Mouse (Mus musculus) CD8-positive naive resting alpha-beta T cell, adult 57 days (primary cell): ENCODE results near the gene Grin1. TPM values are rescaled to one million over a fixed set of nuclear protein-coding genes. Genes with fewer than 3 reads are reported as not detected.

Experiments used
- total RNA-seq: library from RNA; stranded (reverse); gene quantifications from one replicate; pipeline ENCODE4 v1.2.4, GENCODE M21; 2023

Grin1 gene
- total RNA-seq: not detected

DNA sequence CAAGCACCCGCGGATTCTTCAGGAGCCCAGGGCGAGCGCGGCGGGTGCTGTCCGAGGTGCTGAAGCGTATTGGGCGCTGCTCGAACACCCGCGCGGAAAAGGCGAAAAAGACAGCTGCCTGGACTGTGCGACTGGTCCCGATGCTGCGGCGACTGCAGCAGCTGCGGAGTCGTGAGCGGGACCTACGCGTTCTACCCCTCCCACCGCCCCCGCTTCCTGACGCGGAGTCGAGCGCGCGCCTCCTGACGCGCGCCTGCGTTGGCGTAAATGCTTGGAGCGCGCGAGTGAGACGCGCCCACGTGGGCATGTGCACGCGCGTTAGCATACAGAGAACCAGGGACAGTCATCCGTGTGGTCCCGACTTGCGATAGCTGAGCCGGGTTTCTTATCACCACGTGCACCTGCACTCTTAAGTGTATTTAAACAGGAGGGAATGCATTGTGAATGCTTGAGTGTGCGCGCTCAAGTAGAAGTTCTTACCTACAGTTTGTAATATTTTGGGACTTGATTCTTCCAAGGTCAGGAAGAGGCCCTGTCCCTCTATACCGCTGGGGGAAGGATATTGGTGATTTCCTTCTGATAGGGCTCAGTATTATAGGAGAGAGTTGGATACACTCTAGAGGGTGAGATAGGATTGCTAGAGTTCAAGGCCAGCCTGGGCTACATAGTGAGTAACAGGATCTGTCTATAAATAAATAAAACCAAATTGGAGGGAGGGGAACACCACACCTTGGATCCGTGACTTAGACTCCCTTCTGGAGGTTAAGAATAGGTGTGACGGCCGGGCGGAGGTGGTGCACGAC is at the start of gene Grin1:
TSS of gene Grin1 (minus strand) at position 217 of the 803 bp plus-strand sequence.

DNA sequence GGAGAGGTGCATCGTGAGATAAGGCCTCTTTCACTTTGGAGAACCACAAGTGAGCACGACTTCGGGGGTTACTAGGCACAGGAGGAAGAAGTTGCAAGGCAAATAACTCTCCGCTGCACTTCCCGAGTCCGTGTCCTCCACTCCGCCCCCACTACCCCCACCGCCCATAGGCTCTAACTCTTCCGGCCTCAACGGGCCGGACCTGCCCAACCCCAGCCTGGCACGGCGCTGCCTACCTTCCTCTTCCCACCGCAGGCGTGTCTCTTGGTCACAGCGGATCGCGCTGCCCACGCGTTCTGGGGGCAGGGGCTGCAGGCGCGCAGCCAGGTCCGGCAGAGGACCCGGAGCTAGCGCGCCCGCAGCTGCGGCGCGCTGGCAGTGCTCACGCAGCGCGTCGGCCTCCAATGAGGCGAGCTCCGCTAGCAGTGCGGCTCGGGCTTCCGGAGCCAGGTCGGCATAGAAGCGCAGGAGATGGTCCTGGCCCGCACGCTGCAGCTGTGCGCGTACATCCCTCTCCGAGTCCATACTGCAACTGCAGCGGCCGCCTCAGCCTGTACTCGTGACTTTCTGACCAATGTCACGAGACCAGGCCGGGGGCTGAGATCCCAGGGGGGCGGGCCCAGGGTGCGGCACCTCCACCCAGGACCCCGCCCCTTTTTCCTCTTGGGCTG is 46.2 kb upstream of the Grin1 start, which contains the start of gene Uap1l1:
TSS of gene Uap1l1 (minus strand) at position 592 of the 671 bp plus-strand sequence.

DNA sequence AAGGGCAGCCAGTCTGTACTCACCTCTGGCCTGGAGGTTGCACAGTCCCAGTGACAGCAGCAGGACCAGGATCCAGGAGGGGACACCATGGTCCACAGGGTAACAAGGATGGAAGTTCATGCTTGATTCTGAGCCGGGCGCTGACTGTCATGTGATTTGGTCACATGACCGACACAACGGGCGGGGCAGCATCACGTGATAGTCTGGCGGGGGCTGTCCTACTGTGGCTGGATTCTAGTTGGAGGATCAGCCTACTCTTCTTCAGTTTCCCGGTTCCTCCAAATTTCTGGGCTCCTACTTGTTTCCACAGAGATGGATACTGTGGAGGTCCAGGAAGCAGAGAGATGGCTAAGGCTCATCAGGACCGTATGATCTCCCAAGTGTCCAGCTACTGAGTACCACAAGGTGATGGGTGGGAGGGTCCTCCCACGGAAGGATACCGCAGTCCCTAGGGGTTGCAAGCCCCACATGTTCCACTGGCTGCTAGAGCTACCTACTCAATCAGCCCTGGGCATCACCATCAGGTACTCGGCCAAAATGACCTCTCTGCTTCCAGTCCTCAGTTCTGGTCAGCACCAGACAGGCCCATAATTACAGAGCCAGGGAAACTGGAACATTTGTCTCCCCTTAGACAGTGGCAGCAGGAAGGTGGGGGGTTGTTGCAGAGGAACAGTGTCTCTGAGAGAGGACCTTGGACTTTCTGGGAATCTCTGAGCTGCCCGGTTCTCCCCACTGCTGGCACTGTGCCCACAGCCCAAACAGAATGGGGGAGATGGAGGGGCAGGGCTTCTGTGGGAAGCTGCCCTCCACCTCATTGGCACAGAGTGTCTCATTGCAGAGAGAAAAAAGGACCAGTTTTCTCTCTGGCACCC is 37.5 kb upstream of the Grin1 start, which contains the start of gene Dpp7:
TSS of gene Dpp7 (minus strand) at position 152 of the 872 bp plus-strand sequence.

DNA sequence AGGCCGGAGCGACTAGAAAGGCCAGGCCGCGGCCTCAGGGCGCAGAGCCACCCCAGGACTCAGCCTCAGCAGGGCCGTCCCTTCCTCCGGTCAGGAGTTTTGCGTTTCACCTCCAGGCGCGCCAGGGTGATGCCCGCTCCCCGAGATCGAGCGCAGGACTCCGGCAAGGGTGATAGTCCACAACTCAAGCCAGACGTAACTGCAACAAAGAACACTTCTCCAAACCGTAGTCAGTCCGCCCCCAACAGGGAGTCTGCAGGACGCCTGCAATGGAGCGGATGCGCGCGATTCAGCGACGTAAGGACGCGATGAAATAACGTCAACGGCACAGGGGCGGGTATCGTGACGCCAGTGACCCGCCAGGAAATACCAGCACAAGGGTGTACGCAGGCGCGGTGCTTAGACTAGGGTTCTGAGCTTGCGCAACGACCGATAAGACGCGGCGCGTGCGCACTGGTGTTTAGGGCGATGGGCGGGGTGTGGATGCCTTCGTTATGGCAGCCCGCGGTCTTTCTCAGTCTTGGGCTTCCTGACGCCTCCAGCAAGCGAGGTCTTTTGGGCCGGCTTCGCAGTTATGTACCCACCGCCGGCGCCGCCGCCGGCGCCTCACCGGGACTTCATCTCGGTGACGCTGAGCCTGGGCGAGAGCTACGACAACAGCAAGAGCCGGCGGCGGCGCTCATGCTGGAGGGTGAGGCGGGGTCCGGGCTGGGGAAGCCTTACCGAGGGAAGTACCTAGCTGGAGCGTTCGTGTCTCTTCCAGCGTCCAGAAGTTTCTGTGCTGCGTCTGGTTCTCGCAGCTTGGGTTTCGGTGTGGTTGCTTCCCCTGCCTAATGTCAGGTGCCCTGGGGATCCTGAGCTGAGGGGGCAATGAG is 13.5 kb upstream of the Grin1 start, which contains the start of gene Man1b1:
TSS of gene Man1b1 (plus strand) at position 53 of the 875 bp plus-strand sequence.

DNA sequence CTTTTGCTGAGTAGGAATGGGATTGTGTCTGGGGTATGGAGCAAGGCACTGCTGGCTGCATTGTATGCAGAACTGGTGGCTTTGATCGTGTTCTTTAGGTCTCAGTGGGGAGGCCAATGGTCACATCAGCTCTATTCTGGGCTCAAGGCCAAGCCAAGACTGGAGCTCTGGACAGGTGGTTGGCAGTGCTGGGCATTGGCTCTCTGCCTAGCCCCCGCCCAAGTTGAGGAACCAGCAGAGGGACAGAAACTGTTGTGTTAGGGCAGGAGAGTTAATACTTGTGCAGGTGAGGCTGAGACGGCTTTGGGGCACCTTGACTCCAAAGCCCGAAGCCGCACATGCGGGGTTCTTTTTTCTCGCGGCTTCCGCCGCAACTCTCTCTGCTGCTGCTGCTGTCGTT is 29.3 kb downstream of the Grin1 start, which contains the start of gene Lrrc26:
TSS of gene Lrrc26 (plus strand) at position 265 of the 400 bp plus-strand sequence.

DNA sequence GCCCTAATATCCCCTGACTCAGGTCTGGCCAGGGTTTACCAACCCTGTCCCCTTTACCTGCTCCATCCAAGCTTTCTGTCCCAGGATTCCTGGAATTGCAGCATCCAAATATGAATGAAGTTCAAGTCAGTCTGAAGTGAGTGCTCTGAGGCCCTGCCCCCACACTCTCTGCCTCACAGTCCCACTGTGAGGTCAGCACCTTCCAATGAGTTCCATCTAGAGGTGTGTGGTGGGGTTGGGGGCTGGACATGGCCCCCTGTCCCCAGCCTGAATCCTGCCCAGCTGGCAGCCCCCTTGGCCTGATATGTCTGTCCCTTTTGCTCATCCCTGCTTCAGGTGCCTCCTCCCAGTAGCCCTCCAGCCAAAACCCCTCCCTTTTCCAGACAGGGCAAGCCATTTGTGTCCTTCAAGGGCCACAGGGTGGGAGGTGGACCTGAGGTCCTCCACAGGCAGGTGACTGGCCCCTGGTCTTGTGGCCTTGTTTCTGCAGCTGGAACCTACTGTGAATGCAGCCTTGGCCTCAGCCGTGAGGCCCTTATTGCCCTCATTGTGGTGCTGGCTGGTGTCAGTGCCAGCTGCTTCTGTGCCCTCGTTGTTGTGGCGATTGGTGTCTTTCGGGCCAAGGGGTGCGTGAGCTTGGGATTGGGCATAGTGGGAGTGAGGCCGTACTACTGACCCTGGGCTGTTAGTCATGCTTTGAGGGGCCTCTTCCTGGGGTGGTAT is 30.9 kb downstream of the Grin1 start, which contains the start of gene Tmem210:
TSS of gene Tmem210 (plus strand) at position 219 of the 723 bp plus-strand sequence.

DNA sequence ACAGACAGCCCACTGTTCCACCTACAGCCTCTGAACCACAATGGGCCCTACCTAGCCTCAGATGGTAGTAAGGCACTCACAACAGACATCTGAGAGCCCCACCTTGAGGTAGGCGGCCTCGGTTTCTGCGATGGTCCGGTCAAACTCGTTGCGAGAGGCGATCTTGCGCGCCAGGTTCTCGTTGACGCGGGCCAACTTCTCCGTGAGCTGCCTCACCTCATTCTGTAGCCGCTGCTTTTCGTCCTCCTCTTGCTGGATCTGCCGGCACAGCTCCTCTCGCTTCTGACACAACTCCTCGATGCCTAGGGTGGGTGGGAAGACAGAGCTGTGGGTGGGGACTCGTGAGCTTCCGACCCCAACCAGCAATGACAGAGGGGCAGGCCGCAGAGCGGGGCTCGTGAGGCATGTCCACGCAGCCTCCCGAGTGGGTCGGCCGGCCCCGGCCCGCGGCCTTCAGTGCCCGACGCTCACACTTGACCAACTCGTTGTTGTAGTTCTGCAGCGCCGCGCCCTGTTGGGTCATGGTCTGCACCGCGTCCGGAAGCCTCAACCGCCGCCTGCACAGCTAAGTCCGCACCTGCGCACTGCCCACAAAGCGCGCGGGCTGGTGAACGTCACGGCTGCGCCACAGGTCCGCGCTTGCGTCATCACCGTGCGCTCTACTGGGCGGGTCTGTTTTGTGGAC is 47.0 kb downstream of the Grin1 start, which contains the start of the genes Ssna1 and Anapc2:
TSS of gene Ssna1 (minus strand) at position 612 of the 685 bp plus-strand sequence.
TSS of gene Anapc2 (plus strand) at position 652 of the 685 bp plus-strand sequence.

DNA sequence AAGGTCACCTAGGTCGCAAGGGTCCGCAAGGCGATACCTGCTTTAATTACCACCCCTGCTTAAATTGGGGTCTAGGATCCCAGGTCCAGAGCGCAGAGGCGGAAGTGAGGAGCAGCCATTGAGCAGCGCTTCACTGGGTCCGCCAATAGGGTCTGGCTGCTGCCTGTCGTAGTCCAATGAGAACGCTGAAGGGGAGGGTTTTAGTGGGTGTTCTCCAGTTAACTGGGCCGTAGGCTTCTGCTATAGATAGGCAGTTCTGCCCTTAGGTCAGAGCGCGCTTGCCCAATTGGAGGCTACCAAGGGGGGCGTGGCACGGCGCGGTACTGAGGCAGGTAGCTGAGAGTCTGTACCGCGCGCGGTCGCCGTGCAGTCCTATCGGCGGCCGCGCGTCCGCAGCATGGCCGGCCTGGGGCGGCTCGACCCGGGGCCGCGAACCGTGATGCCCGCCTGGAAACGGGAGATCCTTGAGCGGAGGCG is 56.7 kb downstream of the Grin1 start, which contains the start of gene Tprn:
TSS of gene Tprn (plus strand) at position 328 of the 477 bp plus-strand sequence.

DNA sequence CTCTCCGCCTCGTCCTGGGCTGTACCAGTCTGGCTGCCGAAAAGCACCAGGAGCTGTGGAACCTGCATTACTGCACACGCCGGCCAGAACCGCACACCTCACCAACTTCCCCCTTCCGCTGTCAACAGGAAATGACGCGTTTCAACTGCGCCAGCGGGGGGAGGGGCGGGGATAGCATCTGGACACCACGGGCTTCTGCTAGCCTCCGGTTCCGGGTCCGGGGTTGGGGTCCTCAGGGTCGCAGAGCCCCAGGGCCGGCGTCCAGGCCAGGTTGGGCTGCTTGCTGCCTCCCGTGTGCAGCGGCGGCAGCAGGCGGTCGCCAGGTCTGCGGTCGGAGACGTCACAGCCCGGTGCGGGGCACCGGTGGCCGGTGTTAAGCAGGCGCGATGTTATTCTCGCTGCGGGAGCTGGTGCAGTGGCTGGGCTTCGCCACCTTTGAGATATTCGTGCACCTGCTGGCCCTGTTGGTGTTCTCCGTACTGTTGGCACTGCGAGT is 63.7 kb downstream of the Grin1 start, which contains the start of gene Tmem203:
TSS of gene Tmem203 (plus strand) at position 156 of the 496 bp plus-strand sequence.

DNA sequence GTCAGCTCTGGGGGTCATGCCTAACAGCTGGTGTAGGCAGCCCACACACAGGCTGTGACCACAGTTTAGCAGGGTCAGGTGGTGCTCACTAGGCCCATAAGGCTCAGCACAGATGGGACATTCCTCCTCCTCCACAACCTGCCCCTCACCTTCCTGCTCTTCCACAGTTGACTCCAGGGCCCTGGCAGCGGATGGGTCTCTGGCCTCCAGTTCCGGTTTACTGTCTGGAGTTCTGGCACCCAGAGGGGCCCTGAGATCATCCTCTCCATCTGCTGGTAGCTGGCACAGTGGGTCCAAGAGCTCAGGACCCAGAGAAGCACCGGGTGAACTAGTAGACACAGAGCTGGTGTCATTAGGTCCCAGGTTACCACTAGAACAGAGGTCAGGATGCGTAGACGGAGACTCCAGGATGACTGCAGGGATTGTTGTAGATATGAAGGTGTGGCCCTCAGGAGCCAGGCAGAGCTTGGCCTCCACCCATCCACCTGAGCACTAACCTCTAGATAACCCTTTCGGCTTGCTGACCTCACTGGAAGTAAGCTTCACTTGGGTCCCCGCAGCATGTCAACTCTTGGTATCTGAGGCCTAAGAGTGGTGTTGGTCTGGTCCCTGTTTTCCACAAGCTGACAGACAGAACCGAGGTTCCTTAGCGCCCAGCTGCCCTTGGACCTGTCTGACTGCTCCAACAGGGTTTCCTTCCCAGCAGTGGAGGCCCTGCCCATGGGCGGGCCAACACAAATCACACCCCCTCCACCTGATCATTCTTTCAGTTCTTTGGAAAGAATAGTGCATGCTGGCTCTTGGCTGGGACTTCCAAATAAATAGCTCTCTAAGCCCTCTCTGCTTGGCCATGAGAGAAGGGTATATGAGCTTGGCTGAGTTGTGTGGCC is 72.6 kb downstream of the Grin1 start, which contains the start of gene AL732309.1:
TSS of gene AL732309.1 (minus strand) at position 681 of the 890 bp plus-strand sequence.

DNA sequence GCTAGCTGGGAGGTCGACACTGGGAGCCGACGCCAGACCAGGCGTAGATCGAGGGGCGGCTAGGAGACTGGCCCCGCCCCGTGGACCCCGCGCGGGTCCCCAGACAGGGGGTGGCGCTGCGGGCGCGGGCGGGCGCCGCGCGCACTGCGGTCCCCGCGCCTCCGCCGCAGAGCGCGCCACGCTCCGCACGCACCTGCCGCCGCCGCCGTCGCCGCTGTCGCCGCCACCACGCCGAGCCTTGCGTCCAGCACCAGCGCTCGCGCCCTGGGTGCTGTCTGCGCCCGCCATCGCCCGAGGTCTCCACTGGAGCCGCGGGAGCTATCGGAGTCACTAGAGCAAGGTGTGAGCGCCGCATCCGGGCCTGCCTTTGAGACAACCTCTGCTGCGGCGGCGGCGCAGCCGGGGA is 76.9 kb downstream of the Grin1 start, which contains the start of the genes Rnf208 and Cysrt1:
TSS of gene Rnf208 (plus strand) at position 155 of the 406 bp plus-strand sequence.
TSS of gene Cysrt1 (minus strand) at position 352 of the 406 bp plus-strand sequence.

Other genes with a start within 250 kb of the Grin1 start
- not detected for gene Entpd8, start 238.9 kb downstream of the Grin1 start, total RNA-seq
- not detected for gene Noxa1, start 224.0 kb downstream of the Grin1 start, total RNA-seq
- 3.3 TPM for gene Nrarp, start 138.4 kb downstream of the Grin1 start, total RNA-seq
- gene Tor4a, start 122.3 kb downstream of the Grin1 start, total RNA-seq: 25.9 TPM
- gene Nelfb, start 107.7 kb downstream of the Grin1 start, total RNA-seq: 68.2 TPM
- not detected for gene Stpg3, start 104.5 kb downstream of the Grin1 start, total RNA-seq
- not detected for gene Fam166a, start 100.4 kb downstream of the Grin1 start, total RNA-seq
- gene Tubb4b, start 94.5 kb downstream of the Grin1 start, total RNA-seq: 105 TPM
- gene Slc34a3, start 84.8 kb downstream of the Grin1 start, total RNA-seq: not detected
- gene Rnf224, start 82.4 kb downstream of the Grin1 start, total RNA-seq: not detected
- not detected for gene Rnf208, start 76.9 kb downstream of the Grin1 start, total RNA-seq
- not detected for gene Cysrt1, start 76.7 kb downstream of the Grin1 start, total RNA-seq
- 11.0 TPM for gene AL732309.1, start 72.3 kb downstream of the Grin1 start, total RNA-seq
- 20.6 TPM for gene Tmem203, start 63.7 kb downstream of the Grin1 start, total RNA-seq
- 20.0 TPM for gene Tprn, start 56.6 kb downstream of the Grin1 start, total RNA-seq
- 39.1 TPM for gene Ssna1, start 46.7 kb downstream of the Grin1 start, total RNA-seq
- 92.6 TPM for gene Anapc2, start 46.7 kb downstream of the Grin1 start, total RNA-seq
- gene Tmem210, start 31.0 kb downstream of the Grin1 start, total RNA-seq: not detected
- gene Lrrc26, start 29.3 kb downstream of the Grin1 start, total RNA-seq: not detected
- gene Man1b1, start 13.2 kb upstream of the Grin1 start, total RNA-seq: 34.4 TPM
- 13.0 TPM for gene Dpp7, start 37.2 kb upstream of the Grin1 start, total RNA-seq
- gene Uap1l1, start 46.5 kb upstream of the Grin1 start, total RNA-seq: 12.6 TPM
- gene Sapcd2, start 53.1 kb upstream of the Grin1 start, total RNA-seq: not detected
- not detected for gene Entpd2, start 76.7 kb upstream of the Grin1 start, total RNA-seq
- 2.3 TPM for gene Npdc1, start 80.2 kb upstream of the Grin1 start, total RNA-seq
- 0.52 TPM for gene Fut7, start 104.1 kb upstream of the Grin1 start, total RNA-seq
- gene Abca2, start 109.5 kb upstream of the Grin1 start, total RNA-seq: 80.3 TPM
- not detected for gene Clic3, start 137.7 kb upstream of the Grin1 start, total RNA-seq
- 83.0 TPM for gene Paxx, start 141.9 kb upstream of the Grin1 start, total RNA-seq
- not detected for gene Ptgds, start 150.9 kb upstream of the Grin1 start, total RNA-seq
- gene Lcn12, start 174.7 kb upstream of the Grin1 start, total RNA-seq: not detected
- 60.4 TPM for gene Fbxw5, start 181.6 kb upstream of the Grin1 start, total RNA-seq
- gene C8g, start 182.5 kb upstream of the Grin1 start, total RNA-seq: not detected
- gene Traf2, start 227.8 kb upstream of the Grin1 start, total RNA-seq: 40.5 TPM
- gene Edf1, start 238.7 kb upstream of the Grin1 start, total RNA-seq: 100 TPM